Mouse (Mus musculus) ES-E14 (cell line): ENCODE measurements around the gene Pcna.

ENCODE experiments used
- CHD2 ChIP-seq: IDR thresholded peaks from 2 replicates; pipeline ENCODE4 v1.6.1; 2014; ENCODE audit warnings: mild to moderate bottlenecking, low read depth, low read length, inconsistent platforms
- HCFC1 ChIP-seq: IDR thresholded peaks from 2 replicates; pipeline ENCODE4 v1.6.1; 2012; ENCODE audit warnings: low read length, inconsistent platforms, borderline replicate concordance; ENCODE audit not compliant: insufficient read depth
- MAFK ChIP-seq: IDR thresholded peaks from 2 replicates; pipeline ENCODE4 v1.6.1; 2014; ENCODE audit warnings: mild to moderate bottlenecking, low read depth, low read length, inconsistent platforms; ENCODE audit not compliant: insufficient read depth
- ZC3H11A ChIP-seq: IDR thresholded peaks from 2 replicates; pipeline ENCODE4 v1.6.1; 2012; ENCODE audit warnings: low read depth, mild to moderate bottlenecking, inconsistent platforms, low read length, borderline replicate concordance
- ZNF384 ChIP-seq: IDR thresholded peaks from 2 replicates; pipeline ENCODE4 v1.6.1; 2012; ENCODE audit warnings: low read depth, low read length, inconsistent platforms

DNA sequence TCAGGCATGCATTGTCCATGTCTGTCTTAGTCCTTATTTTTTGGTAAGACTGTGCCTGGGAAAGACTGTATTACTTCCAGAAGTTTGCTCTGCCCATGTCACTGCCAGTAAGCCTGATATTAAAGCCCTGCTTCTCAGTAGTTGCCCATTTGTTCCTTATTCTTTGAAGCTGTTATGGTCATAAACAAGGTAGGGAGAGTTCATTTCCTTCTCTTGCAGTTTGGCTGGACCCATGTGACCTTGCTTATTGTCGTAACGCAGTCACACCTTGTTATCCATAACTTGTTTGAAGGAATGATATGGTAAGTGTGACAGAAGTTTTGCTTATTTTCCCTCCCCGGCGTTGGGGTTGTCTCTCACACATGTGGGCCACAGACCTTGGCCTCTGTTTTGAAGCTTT lies 45.1 kb upstream of the Pcna start:
- TF ChIP-seq MAFK (no peak), CHD2 (no peak), ZC3H11A (no peak), ZNF384 (no peak), HCFC1 (no peak)
